Mouse (Mus musculus): ENCODE measurements around the gene A230072I06Rik. TPM values are rescaled to one million over a fixed set of nuclear protein-coding genes. Genes with fewer than 3 reads are reported as not detected.

Gene A230072I06Rik
- polyA plus RNA-seq (2012; ENCODE audit: low replicate concordance), result not detected in 2 replicates

DNA sequence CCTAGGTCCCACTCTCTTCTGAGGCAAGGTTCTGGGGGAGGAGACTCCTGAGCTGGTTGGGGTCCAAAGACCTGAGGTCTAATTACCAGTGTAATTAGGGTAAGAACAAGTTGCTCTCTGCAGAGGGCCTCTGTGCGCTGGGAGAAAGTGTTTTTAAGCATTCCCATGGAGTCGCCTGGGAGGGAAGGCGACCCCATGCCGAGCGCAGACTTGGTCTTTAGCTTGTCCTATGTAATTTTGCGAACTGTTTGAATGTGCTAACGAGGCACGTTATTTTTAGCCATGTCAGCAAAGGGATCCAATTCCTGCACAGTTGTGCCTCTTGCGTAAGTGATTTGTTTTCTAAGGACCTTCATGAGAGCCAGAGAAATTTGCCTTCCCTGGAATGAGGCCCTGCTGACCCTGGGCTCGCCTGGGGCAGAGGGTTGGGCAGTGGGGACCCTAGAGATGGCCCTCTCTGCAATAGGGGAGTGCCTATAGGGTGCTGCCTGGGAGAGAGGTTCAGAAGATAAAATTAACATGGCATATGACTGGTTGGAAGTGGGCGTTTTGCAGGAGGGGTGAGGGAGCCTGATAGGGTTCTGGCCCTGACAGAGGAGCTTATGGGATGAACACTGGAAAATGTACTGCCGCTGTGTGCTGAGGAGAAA, at the start of gene A230072I06Rik:
A230072I06Rik (plus strand) TSS at position 157 of the 650 bp plus-strand sequence.

Other genes with a start within 250 kb of the A230072I06Rik start
- gene Sox1, start 116.5 kb downstream of the A230072I06Rik start, polyA plus RNA-seq (2012; ENCODE audit: low replicate concordance), result not detected in 2 replicates